Mouse (Mus musculus): ENCODE measurements around the gene Ksr1.

DNA sequence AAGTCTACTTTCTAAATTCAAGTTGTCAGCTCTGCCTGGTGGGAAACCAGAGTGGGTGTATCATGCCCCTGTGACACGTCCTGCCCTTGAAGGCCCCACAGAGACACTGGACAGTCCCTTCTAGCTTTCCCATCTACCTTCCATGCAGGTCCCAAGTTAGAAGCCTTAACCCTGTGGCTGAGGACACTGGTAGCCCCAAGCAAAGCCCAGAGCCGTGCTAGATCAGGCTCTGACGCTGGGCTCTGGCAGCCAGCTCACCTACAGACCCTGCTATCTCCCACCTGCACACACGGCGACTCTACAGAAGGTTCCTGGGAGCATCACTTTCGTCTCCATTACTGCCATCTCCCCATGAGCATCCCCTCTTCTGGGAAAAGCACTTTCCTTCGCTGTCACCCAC, 162.7 kb downstream of the Ksr1 start:
- no peak for TF ChIP-seq POLR2A (IDR thresholded peaks at IDR 0.05; ENCODE audit: low read depth, low read length)
- no peak for TF ChIP-seq CTCF (IDR thresholded peaks at IDR 0.05; ENCODE audit: extremely low read depth, insufficient read length, insufficient replicate concordance, low read depth, low read length)
